Mouse (Mus musculus): Measurements from ENCODE around the gene Naa80.

Gene Naa80

GRCm38 (mm10) chr9:107578587-107578986 lies at the start of gene Naa80:
Gene Naa80, plus strand, starts transcription at chr9:107578887.
- no peak for DNase-seq (ENCODE audit: low spot score)

- peak; percentile 94 for DNase-seq (ENCODE audit: low spot score)
Observed at GRCm38 (mm10) chr9:107533791-107534407, 44.8 kb upstream of the Naa80 start, which contains the start of gene Tmem115. Gene Tmem115, plus strand, starts transcription at chr9:107533945.

- peak; percentile 36 for DNase-seq (ENCODE audit: low spot score)
Observed at GRCm38 (mm10) chr9:107534408-107535202, 44.1 kb upstream of the Naa80 start.

DNA sequence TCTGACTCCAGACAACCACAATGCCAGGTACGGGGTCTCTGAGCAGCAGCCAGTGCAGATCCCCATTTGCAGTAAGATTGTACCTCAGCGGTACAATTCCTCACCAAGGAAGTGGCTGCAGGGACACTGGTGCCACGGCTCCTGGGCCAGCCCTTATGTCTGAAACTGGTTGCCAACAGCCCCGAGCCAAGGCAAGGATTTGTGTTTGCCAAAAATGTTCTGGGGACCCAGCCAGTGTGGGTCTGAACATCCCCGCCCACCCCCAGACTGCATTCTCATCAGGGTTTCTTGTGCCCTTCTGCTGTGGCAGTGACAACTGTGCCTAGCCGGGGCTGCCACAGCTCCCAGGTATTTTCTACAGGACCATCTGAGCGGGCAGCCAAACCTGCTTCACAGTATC lies 40.5 kb upstream of the Naa80 start:
- DNase-seq (ENCODE audit: low spot score), result no peak

DNA sequence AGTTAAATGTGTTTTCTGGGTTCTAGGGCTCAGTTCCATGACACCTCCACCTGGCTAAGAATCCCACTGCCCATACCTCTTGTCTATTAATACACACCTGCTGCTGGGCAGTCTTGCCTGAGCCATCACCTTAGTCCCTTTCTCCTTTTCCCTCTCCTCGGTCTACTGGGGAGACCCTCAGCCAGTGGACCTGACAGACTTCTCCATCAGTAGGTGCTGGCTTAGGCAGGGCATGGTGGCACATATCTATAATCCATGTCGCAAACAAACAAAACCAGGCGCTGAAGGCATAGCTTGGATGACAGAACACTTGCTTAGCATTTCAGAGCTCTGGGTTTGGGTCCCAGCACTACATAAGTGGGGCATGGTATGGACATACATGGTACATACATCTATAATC lies 40.0 kb upstream of the Naa80 start:
- DNase-seq (ENCODE audit: low spot score), result no peak

DNA sequence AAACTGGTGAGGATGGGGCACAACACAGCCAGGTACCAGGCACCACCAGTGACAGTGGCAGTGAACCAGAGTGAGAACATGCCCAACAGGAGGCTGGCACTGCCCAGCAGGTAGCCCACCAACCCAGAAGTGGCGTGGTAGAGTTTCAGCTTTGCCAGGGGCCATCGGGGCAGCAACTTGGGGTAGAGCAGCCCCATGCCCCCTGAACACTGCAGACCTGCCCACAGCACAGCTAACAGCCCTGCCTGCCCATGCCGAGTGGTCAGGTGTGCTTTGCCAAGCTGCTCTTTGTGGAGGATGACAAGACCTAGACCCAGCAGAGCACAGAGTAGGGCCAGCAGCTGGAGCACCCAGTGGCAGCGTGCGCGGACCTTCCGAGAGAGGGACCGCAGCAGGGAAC lies 38.7 kb upstream of the Naa80 start:
- DNase-seq (ENCODE audit: low spot score), result no peak

- DNase-seq (ENCODE audit: low spot score), result no peak
Observed at GRCm38 (mm10) chr9:107540420-107540819, 38.3 kb upstream of the Naa80 start.

GRCm38 (mm10) chr9:107541005-107541404 lies 37.7 kb upstream of the Naa80 start:
- no peak for DNase-seq (ENCODE audit: low spot score)

DNA sequence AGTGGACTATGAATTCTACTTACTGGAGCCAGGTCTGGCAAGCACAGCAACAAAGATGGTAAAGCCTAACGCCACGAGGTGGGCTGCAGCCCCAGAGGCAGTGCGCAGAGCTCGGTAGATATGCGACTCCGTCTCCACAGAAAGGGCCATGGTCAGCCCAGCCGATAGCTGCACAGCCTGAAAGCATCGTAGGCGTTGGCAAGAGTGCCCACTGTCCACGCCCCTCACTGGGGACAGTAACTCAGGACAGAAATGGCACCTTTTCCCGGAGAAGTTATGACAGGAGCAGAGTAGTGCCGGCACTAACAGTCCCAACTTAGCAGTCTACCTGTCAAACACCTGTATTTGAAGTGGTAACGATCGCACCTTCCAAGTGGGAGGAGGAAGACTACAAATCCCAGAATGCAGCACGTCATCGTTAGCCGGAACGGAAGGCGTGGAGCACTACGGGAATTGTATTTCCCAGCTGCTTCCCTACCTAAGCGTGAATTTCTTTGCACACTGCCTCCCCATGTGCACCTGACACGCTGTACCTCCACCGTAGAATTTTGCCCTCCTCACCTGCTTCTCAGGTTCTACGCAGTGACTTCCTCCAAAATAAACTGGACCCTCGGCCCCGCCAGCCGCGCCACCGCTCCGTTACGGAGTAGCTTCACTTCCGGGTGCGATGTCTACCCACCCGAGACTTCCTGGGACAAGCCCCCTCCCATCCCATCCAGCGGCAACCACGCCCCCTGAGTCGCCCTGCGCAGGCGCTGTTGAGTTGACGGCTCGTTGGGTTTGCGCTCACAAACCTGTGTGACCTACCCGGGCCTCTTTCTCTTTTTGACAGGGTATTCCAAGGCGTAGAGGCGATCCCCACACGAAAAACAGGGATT lies 37.0 kb upstream of the Naa80 start, which contains the start of the genes Cyb561d2 and Nprl2:
Gene Cyb561d2 (minus strand): TSS at position 720 of the 878 bp plus-strand sequence.
Gene Nprl2 (plus strand): TSS at position 753 of the 878 bp plus-strand sequence.
- DNase-seq (ENCODE audit: low spot score), result peak; percentile 96

DNA sequence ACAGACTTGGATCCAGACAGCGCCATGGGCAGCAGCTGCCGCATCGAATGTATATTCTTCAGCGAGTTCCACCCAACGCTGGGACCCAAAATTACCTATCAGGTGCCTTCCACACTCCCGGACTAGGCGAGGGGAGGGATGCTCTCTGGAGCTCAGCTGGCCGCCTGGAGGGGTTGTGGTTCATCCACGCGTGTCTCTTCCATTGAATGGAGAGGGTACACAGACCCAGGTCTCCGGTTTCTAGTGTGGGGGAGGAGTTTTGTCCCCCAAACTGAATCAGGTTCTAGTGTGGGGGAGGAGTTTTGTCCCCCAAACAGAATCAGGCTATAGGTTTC lies 36.4 kb upstream of the Naa80 start:
- DNase-seq (ENCODE audit: low spot score), result no peak

GRCm38 (mm10) chr9:107542721-107543120 lies 36.0 kb upstream of the Naa80 start:
- no peak for DNase-seq (ENCODE audit: low spot score)

- DNase-seq (ENCODE audit: low spot score), result no peak
Observed at GRCm38 (mm10) chr9:107543299-107543698, 35.4 kb upstream of the Naa80 start.

GRCm38 (mm10) chr9:107544196-107544700 lies 34.4 kb upstream of the Naa80 start:
- no peak for DNase-seq (ENCODE audit: low spot score)

- no peak for DNase-seq (ENCODE audit: low spot score)
Observed at GRCm38 (mm10) chr9:107544729-107545128, 34.0 kb upstream of the Naa80 start.

GRCm38 (mm10) chr9:107545199-107545598 lies 33.5 kb upstream of the Naa80 start:
- no peak for DNase-seq (ENCODE audit: low spot score)

DNA sequence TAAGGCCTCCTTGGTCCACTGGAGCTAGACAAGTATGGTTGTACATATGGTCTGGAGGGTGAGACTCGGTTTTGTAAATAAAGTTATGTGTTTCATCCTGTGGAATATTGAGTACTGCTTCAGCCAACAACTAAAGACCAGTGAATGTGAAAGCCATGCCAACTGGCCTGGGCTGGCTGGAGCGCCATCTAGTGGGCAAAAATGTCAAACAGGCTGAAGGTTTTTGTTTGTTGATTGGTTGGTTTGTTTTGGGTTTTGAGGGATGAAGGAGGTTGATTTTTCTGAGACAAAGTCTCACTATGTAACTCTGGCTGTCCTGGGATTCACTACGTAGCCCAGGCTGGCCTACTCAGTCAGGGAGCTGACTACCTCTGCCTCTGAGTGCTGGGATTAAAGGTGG lies 33.1 kb upstream of the Naa80 start:
- peak; percentile 54 for DNase-seq (ENCODE audit: low spot score)

DNA sequence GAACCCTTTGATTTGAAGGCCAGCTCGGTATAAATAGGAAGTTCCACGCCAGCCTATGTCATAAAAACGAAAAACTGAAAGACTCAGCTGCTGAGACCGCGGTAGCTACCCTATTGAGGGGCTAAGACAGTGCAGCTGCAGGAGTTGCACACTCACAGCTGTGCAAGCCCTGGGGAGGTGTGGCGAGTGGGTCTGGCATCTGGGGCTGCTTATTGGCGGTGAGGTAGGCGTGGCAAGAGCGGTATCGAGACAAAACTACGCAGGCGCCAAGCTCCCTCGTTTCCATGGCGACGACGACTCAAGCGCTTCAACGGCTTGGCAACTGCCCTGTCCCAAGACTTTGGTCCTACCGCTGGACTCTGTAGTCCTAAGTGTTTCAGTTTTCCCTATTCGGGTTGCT lies 31.7 kb upstream of the Naa80 start, which contains the start of gene Zmynd10:
Gene Zmynd10 (plus strand): TSS at position 273 of the 400 bp plus-strand sequence.
- peak; percentile 83 for DNase-seq (ENCODE audit: low spot score)

- DNase-seq (ENCODE audit: low spot score), result no peak
Observed at GRCm38 (mm10) chr9:107547957-107548356, 30.7 kb upstream of the Naa80 start.

DNA sequence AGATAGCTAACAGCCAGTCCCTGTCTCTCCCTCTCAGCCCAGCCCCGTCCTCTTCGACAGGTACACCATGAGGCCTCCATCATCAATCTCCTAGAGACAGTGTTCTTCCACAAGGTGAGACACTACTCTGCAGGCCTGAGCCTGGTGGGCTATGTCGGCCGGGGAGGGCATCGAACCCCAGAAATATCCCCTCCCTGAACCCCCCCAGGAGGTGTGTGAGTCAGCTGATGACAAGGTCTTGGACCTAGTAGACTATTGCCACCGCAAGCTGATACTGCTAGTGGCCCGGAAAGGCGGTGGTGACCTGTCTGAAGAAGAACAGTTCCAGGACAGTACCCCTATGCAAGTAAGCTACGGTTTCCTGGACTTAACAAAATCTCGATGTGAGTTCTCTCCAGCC lies 29.9 kb upstream of the Naa80 start:
- no peak for DNase-seq (ENCODE audit: low spot score)

GRCm38 (mm10) chr9:107549297-107550074 lies 29.2 kb upstream of the Naa80 start:
- DNase-seq (ENCODE audit: low spot score), result no peak

- peak; percentile 90 for DNase-seq (ENCODE audit: low spot score)
Observed at GRCm38 (mm10) chr9:107550491-107551116, 28.1 kb upstream of the Naa80 start.

All from yolk sac, embryonic 10.5 days (tissue).